Mouse (Mus musculus) ES-Bruce4 (cell line): ENCODE results near the gene Asic2. TPM values are rescaled to one million over a fixed set of nuclear protein-coding genes. Genes with fewer than 3 reads are reported as not detected.

ENCODE experiments used
- H3K27ac ChIP-seq: 2 replicates; pipeline ENCODE4 v1.5.1; 2012; ENCODE audit warnings: low read length, inconsistent platforms; ENCODE audit not compliant: insufficient read depth
- H3K27me3 ChIP-seq: 2 replicates; pipeline ENCODE4 v1.6.1; 2012; ENCODE audit warnings: mild to moderate bottlenecking, low read length, inconsistent platforms; ENCODE audit not compliant: control insufficient read depth, poor library complexity, insufficient read depth, severe bottlenecking
- H3K36me3 ChIP-seq: 2 replicates; pipeline ENCODE4 v1.6.1; 2012; ENCODE audit warnings: inconsistent platforms, mild to moderate bottlenecking, low read length, moderate library complexity; ENCODE audit not compliant: control insufficient read depth, poor library complexity, insufficient read depth, severe bottlenecking
- H3K4me1 ChIP-seq: one replicate; pipeline ENCODE4 v1.8.1; 2011; ENCODE audit warnings: low read length; ENCODE audit not compliant: control insufficient read depth, insufficient read depth
- H3K4me3 ChIP-seq: 2 replicates; pipeline ENCODE4 v1.5.1; 2011; ENCODE audit warnings: low read depth, mild to moderate bottlenecking, low read length
- H3K9ac ChIP-seq: 2 replicates; pipeline ENCODE4 v1.6.1; 2012; ENCODE audit warnings: low read depth, mild to moderate bottlenecking, inconsistent platforms; ENCODE audit not compliant: poor library complexity, severe bottlenecking
- H3K9me3 ChIP-seq: replicated peaks from 2 replicates; pipeline ENCODE4 v1.6.1; 2012; ENCODE audit warnings: mild to moderate bottlenecking, low read length, inconsistent platforms; ENCODE audit not compliant: control insufficient read depth, poor library complexity, insufficient read depth, severe bottlenecking
- CTCF ChIP-seq: IDR thresholded peaks from one replicate; pipeline ENCODE4 v1.8.1; 2011; ENCODE audit warnings: low read depth, low read length
- EP300 ChIP-seq: IDR thresholded peaks from 2 replicates; pipeline ENCODE4 v1.6.1; 2011; ENCODE audit warnings: low read depth, low read length; ENCODE audit not compliant: insufficient read depth
- POLR2A ChIP-seq: IDR thresholded peaks from one replicate; pipeline ENCODE4 v1.8.1; 2011; ENCODE audit warnings: low read length; ENCODE audit not compliant: insufficient read depth
- polyA plus RNA-seq: library from polyadenylated mRNA; stranded (reverse); fragments of >200 nt; gene quantifications from 2 replicates; pipeline ENCODE4 v1.2.4, GENCODE M21; 2011; ENCODE audit warnings: low read depth; ENCODE audit not compliant: missing spikeins, insufficient read depth, insufficient read length

Asic2 gene
- polyA plus RNA-seq, 1 experiment = not detected

- Histone ChIP-seq H3K27me3 (no peaks in the 10 kb centered on the region), H3K4me1 (no peaks in the 10 kb centered on the region), H3K4me3 (no peak overlapping the region), H3K9ac (no peak overlapping the region), H3K36me3 (no peaks in the 10 kb centered on the region), H3K27ac (no peak overlapping the region), H3K9me3 (no peaks in the 10 kb centered on the region)
- TF ChIP-seq CTCF = no peak
- TF ChIP-seq POLR2A = no peak
- TF ChIP-seq EP300 = no peak
Observed at GRCm38 (mm10) chr11:81202578-81202977, 765.7 kb downstream of the Asic2 start.

DNA sequence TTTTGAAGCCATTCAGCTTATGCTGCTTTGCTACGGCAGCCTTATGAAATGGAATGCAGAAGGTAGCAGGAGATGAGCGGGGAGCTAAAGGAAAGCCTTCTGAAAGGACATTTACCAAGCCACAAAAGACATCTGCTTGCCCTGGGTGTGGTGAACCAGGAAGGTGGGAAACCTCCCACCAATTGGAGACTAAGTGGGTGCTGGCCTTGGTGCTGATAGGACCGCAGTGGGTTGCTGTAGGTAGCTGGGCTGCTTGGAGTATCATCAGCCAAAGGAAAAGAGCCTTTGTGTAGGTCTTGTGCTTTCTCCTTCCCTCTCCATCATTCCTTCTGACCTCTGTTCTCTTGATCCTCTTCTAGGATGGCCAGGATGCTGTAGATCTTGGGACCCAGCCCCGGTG lies 774.4 kb downstream of the Asic2 start:
- Histone ChIP-seq H3K9me3 (peaks cover 8% of the 10 kb centered on the region; the same call in 1 of the 2 replicates), H3K27ac (no peak overlapping the region), H3K4me1 (no peaks in the 10 kb centered on the region), H3K36me3 (no peaks in the 10 kb centered on the region), H3K27me3 (0 out of 2 replicates have a peak, but pooled peaks cover 2% of the 10 kb centered on the region), H3K9ac (no peak overlapping the region), H3K4me3 (no peak overlapping the region)
- TF ChIP-seq POLR2A = no peak
- no peak for TF ChIP-seq EP300
- no peak for TF ChIP-seq CTCF

DNA sequence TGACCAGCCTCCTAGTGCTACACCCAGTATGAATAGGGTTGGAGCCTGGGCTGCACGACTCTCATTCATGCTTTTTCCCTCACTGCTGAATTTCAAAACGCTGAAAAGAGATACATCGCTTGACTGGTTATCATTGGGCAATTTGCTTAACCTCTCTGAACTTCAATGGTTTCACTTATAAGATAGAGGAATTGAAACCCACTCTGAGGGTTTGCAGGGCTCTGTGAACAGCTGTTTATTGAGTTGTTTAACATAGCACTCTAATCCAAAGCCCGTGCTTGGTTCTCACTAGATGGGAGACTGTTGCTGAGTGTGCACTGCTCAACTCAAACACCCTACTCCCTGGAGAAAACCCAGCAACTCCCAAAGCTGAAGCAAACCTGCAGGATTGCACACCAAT lies 776.1 kb downstream of the Asic2 start:
- Histone ChIP-seq H3K4me3 (no peak overlapping the region), H3K36me3 (no peaks in the 10 kb centered on the region), H3K27ac (no peak overlapping the region), H3K9ac (no peak overlapping the region), H3K27me3 (0 out of 2 replicates have a peak, but pooled peaks cover 2% of the 10 kb centered on the region), H3K4me1 (no peaks in the 10 kb centered on the region), H3K9me3 (peaks cover 8% of the 10 kb centered on the region; the same call in 1 of the 2 replicates)
- TF ChIP-seq EP300 (no peak), CTCF (no peak), POLR2A (no peak)

- no peaks in the 10 kb centered on the region for H3K27me3 ChIP-seq
- TF ChIP-seq POLR2A (no peak), CTCF (no peak), EP300 (no peak)
- no peak overlapping the region for H3K27ac ChIP-seq
- H3K9ac ChIP-seq = no peak overlapping the region
- no peaks in the 10 kb centered on the region for H3K36me3 ChIP-seq
- H3K9me3 ChIP-seq = peaks cover 8% of the 10 kb centered on the region; the same call in 1 of the 2 replicates
- no peak overlapping the region for H3K4me3 ChIP-seq
- H3K4me1 ChIP-seq = no peaks in the 10 kb centered on the region
Observed at GRCm38 (mm10) chr11:81189103-81189502, 779.2 kb downstream of the Asic2 start.

DNA sequence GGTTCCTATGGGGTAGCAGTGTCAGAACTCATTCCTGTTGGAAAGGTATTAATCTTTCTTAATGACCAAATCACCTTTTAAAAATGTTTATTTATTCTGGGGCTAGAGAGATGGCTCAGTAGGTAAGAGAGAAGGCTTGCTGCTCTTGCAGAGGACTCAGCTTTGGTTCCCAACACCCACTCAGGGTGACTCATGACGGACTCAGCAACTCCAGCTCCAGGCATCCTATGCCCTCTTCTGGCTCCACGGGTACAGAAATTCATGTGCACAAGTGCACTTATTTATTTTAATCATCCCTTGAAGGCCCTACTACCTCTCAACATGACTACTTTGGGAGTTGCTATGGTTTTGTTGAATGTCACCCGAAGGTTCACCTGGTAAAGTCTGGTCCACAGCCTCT lies 780.4 kb downstream of the Asic2 start:
- no peak overlapping the region for H3K9ac ChIP-seq
- H3K4me3 ChIP-seq = no peak overlapping the region
- H3K4me1 ChIP-seq = no peaks in the 10 kb centered on the region
- H3K27me3 ChIP-seq = no peaks in the 10 kb centered on the region
- TF ChIP-seq POLR2A = no peak
- H3K9me3 ChIP-seq = peaks cover 8% of the 10 kb centered on the region; the same call in 1 of the 2 replicates
- H3K27ac ChIP-seq = no peak overlapping the region
- H3K36me3 ChIP-seq = no peaks in the 10 kb centered on the region

DNA sequence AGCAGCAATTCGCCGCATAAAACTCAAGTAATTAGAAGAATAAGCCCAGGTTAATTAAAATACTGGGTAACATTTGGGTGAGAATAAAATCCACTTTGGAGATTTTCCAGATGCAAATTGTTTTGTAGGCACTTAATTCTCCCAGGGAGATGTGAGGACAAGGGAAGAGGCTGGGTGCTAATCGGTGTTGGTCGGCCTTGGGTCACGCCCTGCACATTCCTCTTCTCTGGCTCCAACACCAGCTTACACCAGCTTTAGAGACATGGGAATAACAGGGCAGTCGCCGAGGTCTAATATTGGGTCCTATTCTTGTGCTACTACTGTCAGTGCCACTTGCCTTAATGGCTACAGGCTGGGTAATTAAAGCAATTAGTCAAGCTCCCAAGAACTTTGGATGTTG lies 783.5 kb downstream of the Asic2 start:
- H3K9me3 ChIP-seq = no peaks in the 10 kb centered on the region; the same call in 1 of the 2 replicates
- no peaks in the 10 kb centered on the region for H3K4me1 ChIP-seq
- no peak overlapping the region for H3K4me3 ChIP-seq

More for the DNA sequence above, 783.5 kb downstream of the Asic2 start:
- H3K9ac ChIP-seq = no peak overlapping the region
- TF ChIP-seq CTCF (no peak), EP300 (no peak), POLR2A (no peak)
- no peak overlapping the region for H3K27ac ChIP-seq
- no peaks in the 10 kb centered on the region for H3K27me3 ChIP-seq
- H3K36me3 ChIP-seq = no peaks in the 10 kb centered on the region
